Mouse (Mus musculus) forebrain, embryonic 13.5 days (tissue): Measurements from ENCODE around the gene Plxdc1. TPM values are rescaled to one million over a fixed set of nuclear protein-coding genes. Genes with fewer than 3 reads are reported as not detected.

Source experiments
- ATAC-seq: fragments of 200-750 bp; cut with Nextera tagmentation; 2 replicates; pipeline ENCODE4 v1.8.0; 2017
- H3K27ac ChIP-seq: fragments of 300-500 bp; sonication (generic); 2 replicates; pipeline ENCODE4 v1.5.1; 2015; ENCODE audit warnings: inconsistent platforms, mild to moderate bottlenecking, moderate library complexity
- H3K27me3 ChIP-seq: fragments of 300-500 bp; sonication (generic); 2 replicates; pipeline ENCODE4 v1.6.1; 2015; ENCODE audit warnings: mild to moderate bottlenecking, inconsistent platforms
- H3K36me3 ChIP-seq: fragments of 300-500 bp; sonication (generic); 2 replicates; pipeline ENCODE4 v1.6.1; 2015; ENCODE audit warnings: mild to moderate bottlenecking, inconsistent platforms; ENCODE audit not compliant: poor library complexity, severe bottlenecking
- H3K4me1 ChIP-seq: fragments of 300-500 bp; sonication (generic); 2 replicates; pipeline ENCODE4 v1.6.1; 2015; ENCODE audit warnings: inconsistent platforms
- H3K4me2 ChIP-seq: fragments of 300-500 bp; sonication (generic); 2 replicates; pipeline ENCODE4 v1.6.1; 2015; ENCODE audit warnings: inconsistent platforms, mild to moderate bottlenecking, moderate library complexity
- H3K4me3 ChIP-seq: fragments of 300-500 bp; sonication (generic); 2 replicates; pipeline ENCODE4 v1.5.1; 2015; ENCODE audit warnings: mild to moderate bottlenecking, inconsistent platforms
- H3K9ac ChIP-seq: fragments of 300-500 bp; sonication (generic); 2 replicates; pipeline ENCODE4 v1.6.1; 2015; ENCODE audit warnings: mild to moderate bottlenecking, inconsistent platforms
- H3K9me3 ChIP-seq: fragments of 300-500 bp; sonication (generic); replicated peaks from 2 replicates; pipeline ENCODE4 v1.6.1; 2016; ENCODE audit warnings: inconsistent platforms
- WGBS: fragments of 180-500 bp; shearing (Covaris S2); methylation state at CpG from one replicate; pipeline ENCODE4 v1.1.7; 2015; 5-methylcytosine and 5-hydroxymethylcytosine counted together
- polyA plus RNA-seq: library from polyadenylated mRNA; unstranded; fragments of >200 nt; fragmentation: Nextera tagmentation; extraction: Ambion mirVana; gene quantifications from 2 replicates; pipeline ENCODE4 v1.2.1, GENCODE M21; 2015

Plxdc1 gene
- polyA plus RNA-seq, 1 experiment from 2014 or later = 0.34 TPM

GRCm38 (mm10) chr11:98022555-98023371 is 36.5 kb upstream of the Plxdc1 start, which contains the start of gene Cacnb1:
Cacnb1 (minus strand) TSS chr11:98023034.
- Histone ChIP-seq H3K9me3 (no peaks in the 10 kb centered on the region), H3K27ac (peak within 1 kb of the TSS; percentile 95), H3K9ac (peak within 1 kb of the TSS; percentile 96), H3K36me3 (peaks cover 12% of the 10 kb centered on the region), H3K4me2 (peak within 1 kb of the TSS; percentile 81), H3K4me3 (peak within 1 kb of the TSS; percentile 87), H3K27me3 (no peaks in the 10 kb centered on the region), H3K4me1 (peaks cover 61% of the 10 kb centered on the region)
- peak; percentile 49 for ATAC-seq
- WGBS = 1% methylated on average over 49 of the region's 52 CpGs

DNA sequence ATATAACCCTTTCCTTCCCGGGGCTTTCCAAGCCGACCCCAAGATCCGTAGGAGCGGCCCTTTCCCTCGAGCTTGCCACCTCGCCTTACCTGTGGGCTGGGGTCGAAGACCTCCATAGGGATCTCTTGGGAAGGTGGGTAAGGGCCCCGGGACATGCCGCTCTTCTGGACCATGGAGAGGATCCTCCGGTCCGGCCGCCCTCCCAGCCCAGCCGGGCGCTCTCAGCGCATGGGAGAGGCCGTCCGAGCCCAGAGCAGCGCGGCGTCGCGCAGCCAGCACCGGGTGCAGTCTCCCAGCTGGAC is 36.0 kb upstream of the Plxdc1 start:
- peak overlapping the region; percentile 81 for H3K4me2 ChIP-seq
- H3K4me1 ChIP-seq = peaks cover 56% of the 10 kb centered on the region
- no peaks in the 10 kb centered on the region for H3K27me3 ChIP-seq
- peak overlapping the region; percentile 87 for H3K4me3 ChIP-seq
- H3K9ac ChIP-seq = peak overlapping the region; percentile 96
- ATAC-seq = peak; percentile 44
- H3K36me3 ChIP-seq = peaks cover 18% of the 10 kb centered on the region
- H3K27ac ChIP-seq = peak overlapping the region; percentile 95
- WGBS = 0% methylated on average over 20 of the region's 23 CpGs
- no peaks in the 10 kb centered on the region for H3K9me3 ChIP-seq

GRCm38 (mm10) chr11:98021565-98022252 is 35.5 kb upstream of the Plxdc1 start:
- ATAC-seq = peak; percentile 4; the same call in 1 of the 2 replicates
- Histone ChIP-seq H3K4me3 (peak overlapping the region; percentile 87), H3K36me3 (peaks cover 23% of the 10 kb centered on the region), H3K9ac (peak overlapping the region; percentile 96), H3K27ac (peak overlapping the region; percentile 95), H3K27me3 (no peaks in the 10 kb centered on the region), H3K4me2 (peak overlapping the region; percentile 81), H3K4me1 (peaks cover 56% of the 10 kb centered on the region), H3K9me3 (no peaks in the 10 kb centered on the region)
- 3% methylated on average over 25 of the region's 34 CpGs for WGBS

DNA sequence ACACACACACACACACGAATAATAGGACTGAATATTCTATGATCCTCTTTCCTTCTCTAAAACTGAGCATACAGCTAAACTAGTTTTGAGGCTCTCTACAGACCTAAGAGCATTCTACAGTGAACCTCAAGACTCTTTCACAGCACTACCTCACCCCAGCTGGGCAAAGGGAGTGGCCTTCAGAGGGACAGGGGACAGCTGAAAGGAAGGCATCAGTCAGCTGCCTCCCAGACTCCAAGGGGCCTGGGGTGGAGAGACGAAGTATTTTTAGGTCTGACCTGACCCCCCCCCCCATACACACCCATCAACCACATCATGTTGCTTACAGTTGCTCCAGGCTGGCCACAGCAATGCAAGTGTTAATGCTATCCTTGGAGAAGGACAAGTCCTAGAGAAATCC is 34.9 kb upstream of the Plxdc1 start:
- Histone ChIP-seq H3K4me3 (peak overlapping the region; percentile 87), H3K27ac (no peak overlapping the region), H3K9ac (peak overlapping the region; percentile 96), H3K27me3 (no peaks in the 10 kb centered on the region), H3K36me3 (peaks cover 28% of the 10 kb centered on the region), H3K4me2 (peak overlapping the region; percentile 81), H3K9me3 (no peaks in the 10 kb centered on the region), H3K4me1 (peaks cover 56% of the 10 kb centered on the region)
- WGBS = 65% methylated on average over 2 of the region's 2 CpGs
- no peak for ATAC-seq

GRCm38 (mm10) chr11:98020710-98021109 is 34.5 kb upstream of the Plxdc1 start:
- peak overlapping the region; percentile 88 for H3K27ac ChIP-seq

GRCm38 (mm10) chr11:98019883-98020610 is 33.8 kb upstream of the Plxdc1 start:
- ATAC-seq = 0 out of 2 replicates have a peak, but pooled peaks have one; percentile 5
- 16% methylated on average over 8 of the region's 8 CpGs for WGBS
- peak overlapping the region; percentile 43 for H3K9ac ChIP-seq
- H3K27me3 ChIP-seq = no peaks in the 10 kb centered on the region
- H3K36me3 ChIP-seq = peaks cover 38% of the 10 kb centered on the region
- no peaks in the 10 kb centered on the region for H3K9me3 ChIP-seq
- peak overlapping the region; percentile 88 for H3K27ac ChIP-seq
- H3K4me3 ChIP-seq = peak overlapping the region; percentile 17
- H3K4me1 ChIP-seq = peaks cover 50% of the 10 kb centered on the region
- H3K4me2 ChIP-seq = peak overlapping the region; percentile 81

More at GRCm38 (mm10) chr11:98020710-98021109, 34.5 kb upstream of the Plxdc1 start:
- peak overlapping the region; percentile 96; the same call in 1 of the 2 replicates for H3K9ac ChIP-seq
- peak overlapping the region; percentile 87 for H3K4me3 ChIP-seq
- no peaks in the 10 kb centered on the region for H3K9me3 ChIP-seq
- H3K27me3 ChIP-seq = no peaks in the 10 kb centered on the region
- peaks cover 52% of the 10 kb centered on the region for H3K4me1 ChIP-seq
- 55% methylated on average over 1 of the region's 1 CpGs for WGBS
- peak overlapping the region; percentile 81 for H3K4me2 ChIP-seq
- peaks cover 32% of the 10 kb centered on the region for H3K36me3 ChIP-seq
- no peak for ATAC-seq

DNA sequence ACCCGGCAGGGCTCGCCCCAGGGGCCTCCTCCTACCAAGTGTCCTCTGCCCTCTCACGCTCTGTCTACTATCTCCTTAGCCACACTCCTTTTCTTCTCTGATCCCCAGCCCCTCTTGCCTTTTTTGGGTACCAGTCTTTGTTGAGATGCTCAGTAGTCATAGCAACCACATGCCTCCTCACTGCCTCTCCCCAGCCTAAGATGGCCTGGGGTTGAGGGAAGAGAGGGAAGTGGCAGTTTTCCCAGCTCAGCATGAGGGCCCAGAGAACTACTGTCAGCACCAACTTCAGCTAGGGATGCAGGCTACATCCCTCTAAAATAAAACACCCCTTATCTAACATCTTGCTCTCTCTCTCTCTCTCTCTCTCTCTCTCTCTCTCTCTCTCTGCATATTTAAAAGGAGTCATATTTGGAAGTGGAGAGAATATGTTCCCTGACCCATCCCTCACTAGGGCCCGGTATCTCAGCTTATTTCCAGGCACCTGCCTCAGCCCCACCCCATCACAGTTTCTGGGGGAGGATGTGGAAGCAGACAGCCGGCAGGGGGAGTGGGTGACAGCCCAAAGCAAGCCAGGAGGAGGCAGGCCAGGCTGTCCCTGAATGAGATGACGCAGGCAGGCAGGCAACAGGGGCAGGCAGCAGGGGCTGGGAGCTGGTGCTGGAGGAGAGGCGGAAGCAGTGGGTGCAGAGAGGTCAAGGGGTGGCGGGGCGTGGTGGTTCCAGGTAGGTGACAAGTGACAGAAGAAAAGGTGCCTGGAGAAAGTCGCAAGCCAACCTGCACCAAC is 32.8 kb upstream of the Plxdc1 start:
- H3K36me3 ChIP-seq = peaks cover 47% of the 10 kb centered on the region
- peak overlapping the region; percentile 43 for H3K9ac ChIP-seq
- H3K4me1 ChIP-seq = peaks cover 50% of the 10 kb centered on the region
- no peaks in the 10 kb centered on the region for H3K9me3 ChIP-seq
- peak; percentile 31; the same call in 1 of the 2 replicates for ATAC-seq
- H3K4me2 ChIP-seq = peak overlapping the region; percentile 81
- 25% methylated on average over 10 of the region's 10 CpGs for WGBS
- H3K27ac ChIP-seq = peak overlapping the region; percentile 88
- peak overlapping the region; percentile 17; the same call in 1 of the 2 replicates for H3K4me3 ChIP-seq
- no peaks in the 10 kb centered on the region for H3K27me3 ChIP-seq

DNA sequence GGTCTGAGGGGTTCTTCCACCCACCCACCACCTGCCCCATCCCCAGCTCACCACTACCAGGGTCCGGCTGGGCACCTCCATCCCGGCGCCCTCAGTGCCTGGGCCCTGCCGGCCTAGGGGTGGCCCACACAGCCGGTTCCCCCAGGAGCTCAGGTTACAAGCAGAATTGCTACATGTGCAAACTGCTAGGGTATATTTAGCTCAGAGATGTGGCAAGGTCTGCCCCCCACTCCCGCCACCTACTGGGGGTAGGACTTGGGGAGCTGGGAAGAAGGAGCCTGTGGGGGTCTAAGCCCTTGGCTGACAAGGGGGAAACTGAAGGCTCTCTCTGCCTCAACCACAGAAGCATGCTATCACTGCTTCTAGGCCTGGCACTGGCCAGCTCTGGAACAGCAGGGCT is 32.0 kb upstream of the Plxdc1 start:
- Histone ChIP-seq H3K27me3 (no peaks in the 10 kb centered on the region), H3K4me2 (no peak overlapping the region), H3K9ac (peak overlapping the region; percentile 30; the same call in 1 of the 2 replicates), H3K27ac (0 out of 2 replicates have a peak overlapping the region, but pooled peaks have one; percentile 88), H3K4me3 (no peak overlapping the region), H3K9me3 (no peaks in the 10 kb centered on the region), H3K36me3 (peaks cover 54% of the 10 kb centered on the region), H3K4me1 (peaks cover 46% of the 10 kb centered on the region)
- no peak for ATAC-seq
- 67% methylated on average over 6 of the region's 6 CpGs for WGBS

DNA sequence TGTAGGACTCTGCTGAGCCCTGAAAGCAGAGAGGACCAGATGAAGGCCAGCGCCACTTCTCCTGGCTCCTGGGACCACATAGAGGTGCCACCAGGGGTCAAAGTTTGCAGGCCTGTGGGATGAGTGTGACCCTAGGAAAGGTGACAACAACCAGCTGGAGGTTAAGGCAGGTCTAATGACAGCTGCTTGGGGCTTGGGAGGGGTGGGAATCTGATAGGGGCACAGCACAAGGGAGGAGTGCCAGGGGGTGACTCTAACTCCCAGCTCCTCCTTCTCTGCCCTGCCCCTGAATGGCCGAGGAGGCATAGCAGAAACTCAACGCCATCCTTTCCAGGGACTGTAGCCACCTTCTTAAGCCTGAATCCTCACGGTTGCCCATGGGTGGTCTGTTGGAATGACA is 30.6 kb upstream of the Plxdc1 start:
- Histone ChIP-seq H3K4me2 (no peak overlapping the region), H3K27me3 (no peaks in the 10 kb centered on the region), H3K36me3 (peaks cover 62% of the 10 kb centered on the region), H3K9me3 (no peaks in the 10 kb centered on the region), H3K27ac (no peak overlapping the region), H3K4me3 (no peak overlapping the region), H3K4me1 (peaks cover 39% of the 10 kb centered on the region), H3K9ac (no peak overlapping the region)
- ATAC-seq = no peak
- WGBS = 85% methylated on average over 4 of the region's 4 CpGs

DNA sequence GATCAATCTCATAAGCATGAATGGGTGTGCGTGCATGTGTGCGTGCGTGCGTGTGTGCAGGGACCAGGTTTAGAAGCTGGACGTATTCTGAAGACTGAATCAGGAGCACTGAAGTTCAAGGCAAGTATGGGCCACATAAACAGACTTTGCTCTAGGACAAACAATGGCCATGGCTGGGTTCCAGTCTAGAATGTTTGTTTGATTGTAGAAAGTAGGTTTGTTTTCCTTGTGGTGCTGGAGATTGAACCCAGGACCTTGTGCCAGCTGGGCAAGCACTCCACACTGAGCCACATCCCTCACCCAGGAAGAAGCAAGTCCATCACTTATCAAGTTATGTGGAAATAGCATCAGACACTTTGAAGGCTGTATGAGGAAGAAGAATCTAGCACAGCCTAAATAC is 29.9 kb upstream of the Plxdc1 start:
- 93% methylated on average over 5 of the region's 5 CpGs for WGBS
- Histone ChIP-seq H3K4me1 (peaks cover 32% of the 10 kb centered on the region), H3K4me2 (no peak overlapping the region), H3K27me3 (no peaks in the 10 kb centered on the region), H3K27ac (no peak overlapping the region), H3K9ac (no peak overlapping the region), H3K4me3 (no peak overlapping the region), H3K9me3 (no peaks in the 10 kb centered on the region), H3K36me3 (peaks cover 69% of the 10 kb centered on the region)
- ATAC-seq = no peak

GRCm38 (mm10) chr11:98012831-98013230 is 26.6 kb upstream of the Plxdc1 start:
- no peak for ATAC-seq
- Histone ChIP-seq H3K9ac (no peak overlapping the region), H3K9me3 (no peaks in the 10 kb centered on the region), H3K36me3 (peaks cover 91% of the 10 kb centered on the region), H3K27ac (no peak overlapping the region), H3K4me2 (no peak overlapping the region), H3K4me3 (no peak overlapping the region), H3K4me1 (no peaks in the 10 kb centered on the region), H3K27me3 (no peaks in the 10 kb centered on the region)
- WGBS = 88% methylated on average over 10 of the region's 10 CpGs
